Mouse (Mus musculus) thymus, adult 2 months (tissue): ENCODE results near the gene Rgl3.

Source experiments
- CTCF ChIP-seq: fragments of 200-500 bp; IDR thresholded peaks from 2 replicates; pipeline ENCODE4 v1.5.1; 2012; ENCODE audit warnings: mild to moderate bottlenecking, control low read depth, low read length, moderate library complexity, borderline replicate concordance; ENCODE audit not compliant: control insufficient read depth, poor library complexity, insufficient read depth; ENCODE audit errors: extremely low read depth
- POLR2A ChIP-seq: fragments of 200-500 bp; IDR thresholded peaks from 2 replicates; pipeline ENCODE4 v1.6.1; 2012; ENCODE audit warnings: mild to moderate bottlenecking, low read length, control low read depth, moderate library complexity; ENCODE audit not compliant: control insufficient read depth, poor library complexity, insufficient read depth; ENCODE audit errors: extremely low read depth

DNA sequence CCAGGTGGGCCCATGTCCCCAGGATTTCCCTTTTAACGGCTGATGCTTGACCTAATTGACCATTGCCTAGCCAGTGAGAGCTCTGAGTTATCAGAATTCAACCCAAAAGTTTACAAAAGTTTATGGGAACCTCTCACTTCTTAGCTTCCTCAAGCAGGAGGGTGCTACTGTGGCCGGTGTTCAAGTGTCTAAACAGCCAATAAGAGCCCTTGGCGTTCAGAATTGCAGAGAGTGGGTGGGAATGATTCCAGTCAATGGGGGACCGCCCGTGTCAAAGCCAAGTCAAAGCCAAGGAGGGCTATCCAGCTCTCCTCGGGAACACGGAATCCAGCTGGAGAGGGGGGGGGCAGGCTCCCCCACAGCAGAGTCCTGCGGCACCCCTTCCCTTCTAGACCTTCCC lies 41.1 kb downstream of the Rgl3 start:
- TF ChIP-seq CTCF: no peak
- TF ChIP-seq POLR2A: no peak
